In the genomic region with DNA sequence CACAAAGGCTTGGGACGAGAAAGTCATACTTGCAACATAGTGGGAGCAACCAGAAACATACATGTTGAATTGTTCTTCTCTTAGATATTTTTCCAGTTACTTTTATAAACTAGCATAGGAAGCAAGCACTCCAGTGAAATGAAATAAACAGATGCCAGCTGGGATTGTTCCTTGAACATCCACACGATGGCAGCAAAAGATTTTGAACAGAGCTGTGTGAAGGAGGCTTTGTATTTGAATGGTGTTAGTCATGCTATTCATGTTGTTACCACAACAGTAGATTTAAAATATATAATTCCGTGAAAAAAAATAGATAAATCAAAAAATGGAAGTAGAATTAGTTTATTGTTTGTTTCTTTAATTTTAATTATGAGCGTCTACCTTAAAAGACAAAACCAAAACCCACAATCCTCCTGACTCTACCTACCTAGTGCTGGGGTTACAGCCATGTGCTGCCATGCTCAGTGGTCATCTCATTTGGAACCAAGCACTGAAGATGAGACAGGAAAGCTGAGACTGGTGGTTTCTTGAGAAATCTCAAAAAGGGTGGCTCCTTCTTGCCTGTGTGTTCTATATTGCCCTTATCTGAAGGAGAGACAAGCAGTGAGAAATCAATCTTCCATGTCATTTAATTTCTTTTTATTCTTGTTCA, we compare ENCODE assay signal across 8 mouse cellular contexts.
A peak's percentile ranks its signal among the peaks of the same experiment; 100 is the strongest.
DNase-seq lines count a peak whose midpoint lies in the region; ATAC-seq lines count a peak whose summit lies in the region.

No protein-coding gene starts in this region.

- ATAC-seq in hematopoietic stem cell, adult 5-6 weeks (replicated peaks in 1 of 2; ENCODE audit: insufficient read depth in 1 of 2, low FRiP score in 2 of 2, low TSS enrichment in 1 of 2, low read depth in 1 of 2, poor library complexity in 2 of 2, severe bottlenecking in 2 of 2): peak; percentile 89 to 92; a peak in 3 of 4 replicates

- peak; percentile 39 for DNase-seq in gastrocnemius, adult 18-20 months (ENCODE audit: low spot score)
- DNase-seq in gastrocnemius, postnatal 25 days: no peak
- DNase-seq in adrenal gland, adult 18-20 months (ENCODE audit: low spot score in 2 of 2): peak; percentile 26 to 42
- peak; percentile 85 for DNase-seq in embryo, embryonic 10.5 days (ENCODE audit: low spot score)
- DNase-seq in kidney, postnatal 4 days: peak; percentile 58 to 65
- DNase-seq in lung, postnatal 10 days: peak; percentile 60
- peak; percentile 78 to 83 for DNase-seq in right cerebral cortex, adult 2 months (ENCODE audit: low spot score in 2 of 2)
